Mouse (Mus musculus) mouse trophoblast stem cell (cell line): ENCODE measurements around the gene Rbbp6.

Experiments
- in situ Hi-C, 2 experiments: fragments of 300-500 bp; cut with MseI, MboI; formaldehyde crosslinking; loops; 2 replicates in 1 of 2; 3 replicates in 1 of 2; pipeline ENCODE4 v1.15.1; 2025

The Rbbp6 gene

GRCm38 (mm10) chr7:122965386-122965785 is at the start of gene Rbbp6:
Rbbp6 (plus strand) TSS chr7:122965686.
- in situ Hi-C loops: no loop called here

DNA sequence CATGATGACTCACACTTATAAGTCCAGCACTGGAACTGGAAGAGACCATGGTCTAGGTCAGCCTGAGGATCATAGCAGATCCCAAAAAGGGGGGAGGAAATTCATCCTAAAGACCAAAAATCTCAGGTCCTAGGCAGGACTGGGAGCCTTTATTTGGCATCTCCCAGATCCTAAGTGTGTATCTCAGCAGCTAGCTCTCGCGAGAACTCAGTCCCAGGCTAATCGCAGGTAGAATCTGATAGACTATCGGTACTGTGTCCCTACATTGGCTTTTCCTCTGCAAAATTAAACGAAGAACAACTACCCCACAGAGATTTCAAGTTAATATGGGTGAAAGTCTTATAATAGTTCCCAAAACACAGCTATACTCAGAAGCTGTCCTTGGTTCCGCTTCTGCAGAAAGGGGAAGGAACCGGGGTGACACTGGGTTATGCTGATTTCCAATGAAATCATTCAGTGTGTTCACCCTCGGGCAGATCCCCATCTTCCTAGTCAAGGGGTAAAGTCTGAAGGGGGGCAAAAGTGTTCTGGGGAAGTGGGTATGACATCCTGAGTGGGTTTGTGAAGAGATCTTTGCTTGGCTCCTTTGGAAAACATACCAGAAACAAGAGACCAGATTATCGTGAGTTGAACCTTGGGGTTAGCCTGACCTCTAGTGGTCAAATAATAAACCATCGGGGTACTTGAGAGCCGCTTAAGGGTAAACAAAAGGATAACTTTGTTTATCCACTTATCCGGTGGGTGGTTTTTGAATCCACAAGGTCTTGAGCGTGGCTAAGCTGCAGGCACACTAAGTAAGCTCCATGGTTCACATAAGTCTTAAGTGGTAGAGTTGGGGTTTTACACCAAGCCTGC is 45.5 kb upstream of the Rbbp6 start:
- in situ Hi-C loops: loop anchor here (5.0 to 25.0 kb wide), 5 partner anchors 255 to 665 kb away; no protein-coding TSS in a partner anchor

GRCm38 (mm10) chr7:122921537-122921936 is 43.9 kb upstream of the Rbbp6 start:
- in situ Hi-C loops: loop anchor here (5.0 to 25.0 kb wide), 5 partner anchors 257 to 667 kb away; no protein-coding TSS in a partner anchor

GRCm38 (mm10) chr7:122924256-122924655 is 41.2 kb upstream of the Rbbp6 start:
- in situ Hi-C loops: loop anchor here (5.0 to 25.0 kb wide), 5 partner anchors 259 to 669 kb away; no protein-coding TSS in a partner anchor

- in situ Hi-C loops: no loop called here
These were observed 35.0 kb upstream of the Rbbp6 start for GRCm38 (mm10) chr7:122930494-122930893.

DNA sequence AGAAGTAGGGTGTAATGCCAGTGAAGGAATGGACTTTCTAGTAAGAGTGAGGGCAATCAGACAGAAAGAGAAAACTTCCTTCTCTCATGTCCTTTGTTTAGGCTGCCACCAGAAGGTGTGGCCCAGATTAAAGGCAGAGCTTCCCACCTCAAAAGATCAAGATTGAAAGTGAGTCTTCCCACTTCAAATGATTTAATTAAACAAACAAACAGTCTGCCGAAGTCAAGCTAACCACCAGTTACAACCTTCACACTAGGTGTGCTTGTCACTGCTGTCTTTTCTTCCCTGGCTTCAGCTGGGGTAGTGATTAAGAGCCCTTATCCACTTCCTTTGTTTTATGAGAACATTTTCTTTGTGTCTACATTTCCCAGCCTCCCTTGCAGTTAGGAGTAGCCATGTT is 33.3 kb upstream of the Rbbp6 start:
- in situ Hi-C loops: no loop called here

DNA sequence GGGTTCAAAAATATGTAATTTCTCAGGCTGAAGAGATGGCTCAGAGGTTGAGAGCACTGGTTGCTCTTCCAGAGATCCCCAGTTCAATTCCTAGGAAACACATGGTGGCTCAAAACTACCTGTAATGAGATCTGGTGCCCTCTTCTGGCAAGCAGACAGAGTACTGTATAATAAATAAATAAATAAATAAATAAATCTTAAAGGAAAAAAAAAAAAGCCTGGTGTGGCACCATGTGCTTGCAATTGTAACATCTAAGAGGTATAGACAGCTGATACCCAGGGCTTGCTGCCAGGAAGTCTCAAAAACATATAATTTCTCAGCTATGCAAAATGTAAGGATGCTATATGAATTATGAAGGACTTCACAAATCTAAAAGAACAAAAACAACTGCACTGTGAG is 28.9 kb upstream of the Rbbp6 start:
- in situ Hi-C loops: no loop called here

- in situ Hi-C loops: no loop called here
These were observed 27.3 kb upstream of the Rbbp6 start for GRCm38 (mm10) chr7:122938197-122938596.

DNA sequence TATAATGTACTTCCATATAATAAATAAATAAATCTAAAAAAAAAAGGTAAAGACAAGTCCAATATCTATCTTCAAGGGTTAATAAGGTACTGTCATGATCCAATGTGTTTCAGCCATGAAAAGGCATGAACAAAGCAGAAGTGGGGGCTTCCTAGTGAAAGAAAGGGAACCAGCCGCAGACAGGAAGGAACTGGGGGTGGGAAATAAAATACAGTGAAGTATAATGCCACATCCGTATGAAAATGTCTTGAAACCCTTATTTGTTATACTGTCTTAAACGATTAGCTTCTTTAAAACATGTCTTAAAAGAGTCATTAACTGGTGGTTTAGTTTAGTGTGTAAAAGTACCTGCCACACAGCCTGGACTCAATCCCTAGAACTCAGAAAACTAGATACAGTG is 26.3 kb upstream of the Rbbp6 start:
- in situ Hi-C loops: no loop called here

DNA sequence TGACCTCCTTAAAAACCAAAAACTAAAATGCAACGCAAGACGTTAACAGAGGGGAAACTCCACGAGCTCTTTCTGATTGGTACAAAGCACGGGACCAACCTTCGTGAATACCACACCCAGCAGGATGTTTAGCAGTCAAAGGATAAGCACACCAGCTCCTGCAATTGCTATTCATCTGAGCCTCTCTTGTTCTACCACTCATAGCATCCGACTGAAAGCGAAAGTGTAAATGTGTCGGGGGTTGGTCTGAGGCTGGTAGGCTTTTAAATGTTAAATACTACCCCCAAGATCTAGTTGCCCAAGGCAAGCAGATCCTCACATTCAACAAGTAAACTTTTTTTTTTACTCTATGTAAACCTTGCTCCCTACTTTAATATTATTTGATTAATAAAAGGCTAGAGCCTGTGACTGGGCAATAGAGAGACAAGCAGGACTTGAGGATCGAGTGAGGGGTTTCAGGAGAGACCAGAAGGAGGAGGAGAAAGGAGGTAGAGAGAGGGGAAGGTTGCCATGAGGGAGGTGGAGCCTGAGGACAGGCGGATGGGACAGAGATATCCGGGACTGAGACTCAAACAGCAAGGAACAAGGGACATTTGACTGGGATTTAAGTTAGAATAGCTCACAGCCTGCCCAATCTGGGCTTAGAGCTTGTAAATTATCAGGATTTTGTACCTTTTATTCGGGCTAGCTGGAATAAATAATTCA is 25.0 kb upstream of the Rbbp6 start:
- in situ Hi-C loops: no loop called here

DNA sequence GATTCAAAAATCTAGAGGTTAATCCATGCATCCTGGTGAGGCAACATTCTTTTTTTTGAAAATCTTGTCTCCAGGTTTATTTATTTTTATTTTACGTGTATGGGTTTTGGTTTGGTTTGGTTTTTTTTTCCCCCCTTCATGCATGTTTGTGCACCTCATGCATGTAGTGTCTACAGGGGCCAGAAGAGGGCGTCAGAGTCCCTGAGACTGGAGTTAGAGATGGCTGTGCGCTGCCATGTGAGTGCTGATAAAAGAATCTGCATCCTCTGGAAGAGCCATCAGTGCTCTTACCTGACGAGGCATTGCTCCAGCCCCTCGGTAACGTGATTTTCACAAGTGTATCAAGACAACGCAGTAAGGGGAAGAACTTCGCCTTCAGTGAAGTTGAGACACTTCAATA is 23.4 kb upstream of the Rbbp6 start:
- in situ Hi-C loops: no loop called here

DNA sequence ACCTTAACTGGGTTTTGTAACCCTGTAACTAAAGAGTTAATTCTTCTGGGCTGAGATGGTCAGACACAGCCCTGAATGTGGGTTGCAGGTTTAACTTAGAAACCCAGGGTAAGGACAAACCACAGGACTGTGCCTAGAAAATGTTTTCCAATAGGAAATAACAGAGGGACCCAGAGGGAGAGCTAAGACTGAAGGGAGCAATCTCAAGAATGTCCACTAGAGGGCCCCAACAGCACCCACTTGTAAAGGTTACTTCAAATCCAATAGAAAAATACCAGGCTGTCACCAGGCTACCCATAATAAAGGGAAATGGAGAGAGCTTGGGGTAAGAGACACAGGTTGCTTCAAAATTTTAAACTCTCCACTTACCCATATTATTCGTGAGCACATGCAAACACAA is 20.3 kb upstream of the Rbbp6 start:
- in situ Hi-C loops: no loop called here

DNA sequence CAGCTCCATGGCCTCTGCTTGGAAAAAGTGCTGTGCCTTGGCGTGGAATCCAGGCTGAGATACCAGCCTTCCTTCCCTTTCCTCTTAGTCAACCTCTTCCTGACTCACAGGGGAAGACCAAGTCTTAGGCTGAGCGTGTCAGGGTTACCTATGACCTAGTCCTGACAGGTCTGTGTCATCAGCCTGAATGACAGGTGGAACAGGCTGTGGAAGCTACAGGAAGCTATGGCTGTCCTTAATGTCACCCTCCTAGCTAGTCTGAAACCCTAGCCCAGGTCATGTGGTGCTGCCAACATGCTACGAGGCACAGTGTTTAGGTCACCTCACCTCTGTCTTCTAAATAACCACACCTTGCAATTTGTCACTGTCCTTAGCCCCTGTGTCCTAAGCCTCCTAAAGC is 16.2 kb upstream of the Rbbp6 start:
- in situ Hi-C loops: no loop called here

DNA sequence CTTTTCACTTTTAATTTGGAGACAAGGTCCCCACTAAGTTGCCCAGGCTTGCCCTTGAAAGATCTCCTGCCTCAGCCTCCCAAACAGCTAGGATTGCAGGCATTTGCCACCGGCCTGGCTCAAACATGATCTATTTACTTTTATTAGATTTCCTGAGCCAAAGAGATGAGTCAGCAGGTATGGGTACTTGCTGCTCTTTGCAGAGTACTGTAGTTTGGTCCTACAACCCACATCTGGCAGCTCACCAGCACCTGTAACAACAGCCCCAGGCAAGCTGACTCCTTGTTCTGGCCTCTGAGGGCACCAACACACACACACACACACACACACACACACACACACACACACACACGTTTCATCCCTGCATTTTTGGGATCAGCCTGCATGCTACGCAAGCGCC is 14.0 kb upstream of the Rbbp6 start:
- in situ Hi-C loops: no loop called here

GRCm38 (mm10) chr7:122952066-122952465 is 13.4 kb upstream of the Rbbp6 start:
- in situ Hi-C loops: no loop called here

DNA sequence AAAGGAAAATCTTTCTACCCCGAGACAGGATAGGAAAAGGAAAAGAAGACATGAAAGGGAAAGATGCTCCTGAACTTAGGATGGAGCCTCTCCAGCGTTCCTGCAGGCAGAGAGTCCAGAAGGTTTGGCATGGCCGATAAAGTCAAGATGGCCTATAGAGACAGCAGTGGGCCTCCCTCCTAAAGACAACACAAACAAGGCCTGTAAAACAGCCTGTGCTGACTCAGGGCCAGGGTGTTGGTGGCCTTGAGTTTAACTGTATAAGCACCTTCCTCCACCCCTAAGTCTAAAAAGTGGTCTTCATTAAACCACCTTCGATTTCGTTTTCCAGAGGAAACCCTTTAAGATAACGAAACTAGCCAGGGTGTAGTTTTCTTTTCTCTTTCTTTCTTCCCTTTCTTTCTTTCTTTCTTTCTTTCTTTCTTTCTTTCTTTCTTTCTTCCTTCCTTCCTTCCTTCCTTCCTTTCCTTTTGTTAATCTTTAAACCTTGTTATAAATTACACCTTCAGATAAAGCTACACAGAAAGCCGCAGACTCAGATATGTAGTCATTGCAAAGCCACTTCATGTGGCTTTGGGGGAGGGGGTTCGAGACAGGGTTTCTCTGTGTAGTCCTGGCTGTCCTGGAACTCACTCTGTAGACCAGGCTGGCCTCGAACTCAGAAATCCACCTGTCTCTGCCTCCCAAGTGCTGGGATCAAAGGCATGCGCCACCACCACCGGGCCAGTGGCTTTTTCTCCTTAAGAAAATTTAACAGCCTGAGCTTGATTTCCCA is 10.8 kb upstream of the Rbbp6 start:
- in situ Hi-C loops: no loop called here

GRCm38 (mm10) chr7:122955226-122955955 is 10.1 kb upstream of the Rbbp6 start:
- in situ Hi-C loops: no loop called here

GRCm38 (mm10) chr7:122968751-122969150 is 3.3 kb downstream of the Rbbp6 start:
- in situ Hi-C loops: no loop called here

DNA sequence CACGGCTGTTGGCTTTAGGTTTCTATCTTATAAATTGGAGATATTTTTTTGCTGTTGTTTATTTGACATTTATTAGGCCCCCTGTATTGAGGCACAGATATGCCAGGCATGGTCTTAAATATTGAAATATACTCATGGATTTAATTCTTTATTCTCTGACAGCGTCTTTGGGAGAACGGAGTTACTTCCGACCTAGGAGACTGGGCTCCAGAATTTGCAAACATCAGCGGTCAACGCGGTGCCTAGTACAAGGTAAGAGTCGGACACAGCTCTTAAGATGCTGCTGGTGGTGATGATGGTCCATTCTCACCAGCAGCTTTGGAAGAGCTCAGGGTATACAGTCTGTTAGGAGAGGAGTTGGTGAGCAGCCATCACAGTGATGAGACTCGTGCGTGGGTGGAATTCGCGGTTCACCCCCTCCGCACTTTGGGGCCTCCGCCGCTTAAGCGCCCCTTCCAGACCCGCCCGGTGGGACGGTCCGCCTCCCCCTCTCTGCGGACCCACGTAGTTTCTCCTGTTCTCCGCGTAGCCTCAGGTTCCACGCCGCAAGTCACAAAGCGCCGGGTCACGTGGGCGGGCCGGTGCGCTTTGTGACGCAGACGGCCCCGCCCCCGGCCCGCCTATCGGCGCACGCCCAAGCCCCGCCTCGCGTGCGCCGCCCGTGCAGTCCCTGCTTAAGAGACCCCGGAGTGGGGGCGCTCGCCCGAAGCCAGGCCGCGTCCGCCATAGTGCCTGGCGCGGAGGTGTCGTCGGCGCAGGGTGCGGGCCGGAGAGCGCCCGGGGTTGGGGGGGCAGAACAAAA is 3.9 kb downstream of the Rbbp6 start:
- in situ Hi-C loops: no loop called here

DNA sequence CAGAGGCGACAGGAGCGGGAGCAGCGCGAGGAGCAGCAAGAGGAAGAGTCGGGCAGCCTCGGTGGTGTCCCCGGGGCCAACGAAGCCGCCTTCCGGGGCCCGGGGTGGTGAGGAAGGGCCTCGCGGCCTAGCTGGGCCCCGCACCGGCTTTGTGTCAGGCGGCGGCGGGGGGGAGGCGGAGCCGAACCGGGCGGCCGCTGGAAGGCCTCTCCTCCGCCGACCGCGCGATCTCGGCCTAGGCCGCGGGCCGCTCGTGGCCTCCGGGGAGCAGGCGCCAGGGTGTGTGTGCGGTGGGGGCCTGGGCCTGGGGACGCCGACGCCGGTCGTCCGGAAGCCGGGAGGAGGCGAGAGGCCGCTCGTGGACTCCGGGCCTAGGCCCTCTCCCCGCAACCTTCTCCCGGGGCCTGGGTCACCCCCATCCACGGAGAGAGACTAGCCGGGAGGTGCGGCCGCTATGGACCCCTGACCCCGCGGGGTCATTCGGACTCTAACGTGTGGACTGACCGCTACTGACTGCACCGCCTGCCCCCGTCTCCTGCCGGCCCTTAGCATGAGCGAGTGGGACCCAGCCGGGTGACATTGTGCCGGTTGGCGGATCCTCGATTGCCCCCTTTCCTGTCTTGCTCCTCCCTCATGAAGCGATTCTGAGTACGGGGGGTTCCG is 4.8 kb downstream of the Rbbp6 start:
- in situ Hi-C loops: no loop called here
